Mouse (Mus musculus) right cerebral cortex, postnatal 36 days (tissue): Measurements from ENCODE around the gene Zfp369.
A peak's percentile ranks its signal among the peaks of the same experiment; 100 is the strongest.
"Not testable (repeated sequence)": the region's sequence is repeated elsewhere in the genome, so short reads cannot be mapped to it uniquely, and the experiment has no call there.

Source experiments
- DNase-seq, 2 experiments: peaks; one replicate each; pipeline ENCODE4 v3.0.0; 2022; ENCODE audit warnings: low spot score in 2 of 2, mixed read lengths in 1 of 2

Zfp369 gene

GRCm38 (mm10) chr13:65278383-65279341 lies at the start of gene Zfp369:
TSS of gene Zfp369 (plus strand) at chr13:65278814.
- peak; percentile 93 to 95 for DNase-seq

- DNase-seq, result no peak
These were observed 41.4 kb upstream of the Zfp369 start for GRCm38 (mm10) chr13:65237211-65237610.

GRCm38 (mm10) chr13:65240509-65241098 lies 38.0 kb upstream of the Zfp369 start:
- peak; percentile 97 to 98 for DNase-seq

GRCm38 (mm10) chr13:65241099-65241626 lies 37.5 kb upstream of the Zfp369 start:
- peak; percentile 96 to 97 for DNase-seq

DNA sequence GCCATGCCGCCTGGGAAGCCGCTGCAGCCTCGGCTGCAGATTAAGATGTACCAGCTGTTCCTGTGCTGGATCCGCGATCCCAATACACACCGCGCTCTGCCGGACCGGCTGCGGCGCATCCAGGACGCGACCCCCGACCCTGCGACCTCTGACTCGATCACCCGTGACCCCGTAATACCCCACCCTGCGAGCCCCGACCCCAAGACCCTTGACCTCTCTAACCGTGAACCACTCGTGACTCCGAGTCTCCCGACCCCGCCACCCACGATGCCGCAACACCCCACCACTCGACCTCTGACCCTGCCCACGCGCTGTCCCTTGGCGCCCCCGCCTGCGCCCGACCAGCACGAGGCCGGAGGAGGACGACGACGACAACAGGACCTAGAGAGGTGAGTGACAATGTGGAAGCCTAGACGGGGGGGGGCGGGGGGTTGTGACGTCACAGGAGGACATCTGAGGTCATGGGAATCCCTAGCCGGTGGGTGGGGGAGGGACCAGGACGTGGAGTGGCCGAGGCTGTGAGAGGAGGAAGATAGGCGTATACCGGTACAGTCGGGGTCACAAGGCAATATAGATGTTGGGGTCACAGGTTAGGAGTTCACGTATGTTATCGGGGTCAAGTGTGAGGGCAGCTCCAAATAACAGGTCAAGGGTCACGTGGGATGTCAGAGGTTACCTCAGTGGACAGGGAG lies 36.8 kb upstream of the Zfp369 start:
- no peak for DNase-seq

- DNase-seq, result no peak
These were observed 36.3 kb upstream of the Zfp369 start for GRCm38 (mm10) chr13:65242319-65242787.

DNA sequence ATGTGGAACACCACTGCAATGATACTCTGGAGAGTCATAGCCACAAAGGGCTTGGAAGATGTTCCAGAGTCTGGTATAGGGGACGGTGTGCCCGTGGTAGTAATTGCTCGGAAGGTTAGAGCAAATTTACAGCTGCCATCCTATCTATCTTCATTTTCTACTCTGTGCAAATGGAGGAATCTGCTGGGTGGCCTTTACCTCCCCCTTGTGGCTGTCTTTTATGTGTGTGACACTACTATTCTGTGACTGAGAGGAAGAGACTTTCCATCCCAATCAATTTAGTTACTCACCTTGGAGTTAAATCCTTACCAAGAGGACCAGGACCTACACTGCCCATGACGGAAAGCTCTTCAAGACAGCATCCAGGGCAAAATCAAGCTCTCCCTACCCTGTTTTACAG lies 35.3 kb upstream of the Zfp369 start:
- DNase-seq, result no peak

DNA sequence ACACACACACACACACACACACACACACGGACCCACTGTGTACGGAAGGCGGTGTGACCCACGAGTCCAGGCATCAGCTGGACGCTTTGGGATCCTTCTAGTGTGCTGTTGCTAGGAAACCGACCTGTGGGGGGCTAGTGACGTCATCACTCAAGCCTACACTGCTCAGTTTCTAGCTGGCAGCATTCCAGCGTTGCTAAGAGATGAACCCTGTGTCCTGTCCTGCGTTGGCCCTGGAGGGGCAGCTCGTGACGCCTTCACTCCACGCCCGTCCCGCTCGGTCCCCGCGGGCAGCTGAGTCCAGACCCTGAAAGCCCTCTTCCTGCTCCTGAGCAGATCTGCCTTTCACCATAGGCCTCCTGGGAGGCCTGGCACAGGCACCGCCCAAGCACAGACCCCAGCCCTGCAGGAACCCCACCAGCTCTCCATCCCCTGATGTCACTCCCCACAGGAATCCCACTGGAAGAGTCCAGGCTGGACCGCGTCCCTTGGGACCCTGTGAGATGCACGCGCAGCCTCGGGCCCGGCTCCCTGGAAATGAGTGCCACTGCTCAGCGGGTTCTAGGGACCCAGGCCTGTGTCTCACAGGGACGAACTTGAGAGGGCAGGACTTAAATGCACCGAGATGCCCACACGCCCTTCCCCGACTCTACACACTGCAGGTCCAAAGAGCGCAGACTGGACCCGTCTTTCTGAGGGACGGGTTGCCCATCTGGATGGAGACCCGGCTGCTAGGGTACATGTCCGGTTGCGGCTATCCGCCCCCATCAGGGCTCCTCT lies 20.2 kb upstream of the Zfp369 start:
- DNase-seq, result peak; percentile 86 to 87

DNA sequence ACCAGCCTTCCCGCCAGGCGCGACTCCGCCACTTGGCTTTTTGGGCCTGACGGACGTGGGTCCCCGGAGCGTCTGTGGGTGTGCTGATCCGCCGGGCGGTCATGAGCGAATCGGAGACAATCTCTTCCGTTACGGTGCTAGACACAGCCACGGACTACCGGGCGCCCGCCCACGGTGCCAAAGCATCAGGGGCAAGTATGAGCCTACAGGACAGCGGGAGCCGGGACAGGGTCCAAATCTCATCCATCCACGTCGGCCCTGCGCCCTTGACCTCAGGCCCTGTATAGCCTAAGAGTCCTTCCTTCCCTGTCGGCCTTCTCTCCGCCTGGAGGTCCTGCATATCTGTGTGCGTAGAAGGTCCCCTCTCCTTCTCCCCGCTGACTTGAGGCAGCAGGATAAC lies 19.4 kb upstream of the Zfp369 start, which contains the start of gene Gm10775:
Gene Gm10775, plus strand, starts transcription at position 301 of the 400 bp plus-strand sequence.
- DNase-seq, result no peak

GRCm38 (mm10) chr13:65262086-65262485 lies 16.5 kb upstream of the Zfp369 start:
- no peak for DNase-seq

DNA sequence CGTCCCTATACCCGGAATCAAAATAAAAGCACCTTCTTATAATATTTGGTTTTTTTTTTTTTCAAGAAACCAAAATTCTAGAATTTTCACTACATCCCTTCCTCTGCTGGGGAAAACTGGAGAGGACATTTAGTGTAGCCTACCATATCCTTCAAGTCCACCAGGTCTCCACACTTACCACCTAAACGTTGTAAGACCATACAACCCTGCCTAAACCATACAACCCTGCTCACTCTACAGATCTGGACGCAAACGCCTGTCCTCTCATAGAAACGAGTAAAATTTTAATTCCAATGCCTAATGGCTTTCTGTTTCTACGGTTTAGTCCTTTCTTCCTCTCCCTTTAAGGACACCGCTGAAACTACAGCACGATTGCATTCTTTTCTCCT lies 626 bp upstream of the Zfp369 start:
- no peak for DNase-seq

DNA sequence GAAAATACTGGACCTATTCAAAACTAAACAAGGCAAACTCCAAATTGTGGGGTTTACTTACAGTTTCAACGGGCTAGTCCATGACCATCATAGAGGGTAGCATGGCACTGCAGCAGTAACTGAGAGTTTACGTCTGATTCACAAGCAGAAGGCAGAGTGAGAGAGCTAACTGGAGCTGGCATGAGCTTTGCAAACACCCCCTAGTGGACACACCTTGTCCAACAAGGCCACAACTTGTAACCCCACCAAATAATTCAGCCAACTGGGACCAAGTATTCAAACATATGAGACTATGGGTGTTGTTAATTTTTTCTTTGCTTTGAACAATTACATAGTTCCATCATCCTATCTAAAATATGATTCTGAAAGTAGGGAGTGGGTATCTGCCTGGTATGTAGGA lies 8.2 kb downstream of the Zfp369 start:
- DNase-seq, result no peak

DNA sequence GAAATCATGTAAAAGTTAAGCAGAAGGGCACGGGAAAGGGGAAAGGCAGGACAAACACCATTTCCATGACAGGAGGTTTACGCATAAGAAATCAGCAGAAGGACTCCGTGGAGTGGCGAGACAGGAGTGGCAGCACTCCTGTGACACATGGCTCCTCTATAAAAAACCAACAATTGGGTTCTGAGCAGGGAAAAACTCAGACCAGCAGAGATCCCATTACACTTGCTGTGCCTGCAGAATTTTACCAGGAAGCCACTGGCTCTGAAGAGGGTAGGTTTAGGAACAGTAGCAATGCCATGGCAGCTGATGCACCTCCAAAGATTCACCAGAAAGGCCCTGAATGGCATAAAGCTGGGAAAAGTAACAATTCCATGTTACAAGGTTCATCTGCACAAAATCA lies 17.7 kb downstream of the Zfp369 start:
- DNase-seq, result no peak

GRCm38 (mm10) chr13:65310849-65311248 lies 32.2 kb downstream of the Zfp369 start:
- not testable (repeated sequence) for DNase-seq

- no peak for DNase-seq
These were observed 32.7 kb downstream of the Zfp369 start for GRCm38 (mm10) chr13:65311311-65311755.

DNA sequence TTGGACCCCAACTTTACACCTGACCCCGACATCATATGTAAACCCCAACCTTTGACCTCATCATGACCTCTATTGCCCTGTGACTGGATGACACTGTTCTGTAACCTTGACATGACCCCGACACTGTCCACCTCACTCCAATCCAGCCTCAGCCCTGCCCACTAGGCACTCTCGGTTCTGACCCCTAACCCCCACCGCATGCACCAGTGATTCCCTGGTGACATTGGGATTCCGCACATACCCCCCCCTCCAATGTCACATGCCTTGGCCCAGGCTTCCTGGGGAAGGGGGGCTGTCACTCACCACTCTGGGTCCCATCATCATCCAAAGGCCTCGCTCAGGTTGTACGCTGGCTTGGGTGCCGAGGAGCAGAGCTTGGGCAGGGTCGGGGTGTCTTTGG lies 33.2 kb downstream of the Zfp369 start:
- DNase-seq, result no peak

DNA sequence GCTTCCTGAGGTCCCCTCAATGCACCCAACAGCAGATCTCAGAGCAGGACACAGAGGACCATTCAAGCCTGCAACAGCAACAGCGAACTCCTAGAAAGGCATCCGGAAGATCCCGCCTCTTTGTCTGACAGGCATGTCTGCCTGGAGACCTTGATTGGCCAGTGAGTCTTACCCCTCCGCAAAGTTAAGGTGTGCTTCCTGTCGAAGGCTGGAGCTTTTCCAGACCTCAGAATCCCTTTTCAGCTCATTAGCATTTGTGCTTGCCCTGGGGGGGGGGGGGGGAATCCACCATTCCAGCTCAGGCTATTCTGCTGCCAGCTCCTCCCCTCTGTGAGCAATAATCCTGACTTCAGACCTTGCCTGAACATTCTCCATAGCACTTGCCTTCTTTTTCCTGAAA lies 69.9 kb downstream of the Zfp369 start:
- not testable (repeated sequence) for DNase-seq

- not testable (repeated sequence) for DNase-seq
These were observed 73.2 kb downstream of the Zfp369 start for GRCm38 (mm10) chr13:65351768-65352167.
